Mouse (Mus musculus) liver, postnatal 0 days (tissue): ENCODE measurements around the gene Rgs14. TPM values are rescaled to one million over a fixed set of nuclear protein-coding genes. Genes with fewer than 3 reads are reported as not detected.

Experiments used
- ATAC-seq: fragments of 200-750 bp; cut with Nextera tagmentation; 2 replicates; pipeline ENCODE4 v1.8.0; 2017; ENCODE audit warnings: mild to moderate bottlenecking, moderate library complexity
- DNase-seq: peaks from one replicate; pipeline ENCODE4 v3.0.0-alpha.2; 2016
- H3K27ac ChIP-seq: fragments of 300-500 bp; sonication (generic); 2 replicates; pipeline ENCODE4 v1.5.1; 2014; ENCODE audit warnings: antibody characterized with exemption, moderate library complexity, mild to moderate bottlenecking, low read depth
- H3K27me3 ChIP-seq: fragments of 300-500 bp; sonication (generic); 2 replicates; pipeline ENCODE4 v1.6.1; 2014; ENCODE audit warnings: low read length, control low read depth, mixed read lengths; ENCODE audit not compliant: insufficient read depth
- H3K36me3 ChIP-seq: fragments of 300-500 bp; sonication (generic); replicated peaks from 2 replicates; pipeline ENCODE4 v1.6.1; 2014; ENCODE audit warnings: mild to moderate bottlenecking, control low read depth, low read length, moderate library complexity, mixed read lengths; ENCODE audit not compliant: insufficient read depth
- H3K4me1 ChIP-seq: fragments of 300-500 bp; sonication (generic); 2 replicates; pipeline ENCODE4 v1.6.1; 2014; ENCODE audit warnings: antibody characterized with exemption, mild to moderate bottlenecking, control low read depth; ENCODE audit not compliant: insufficient read depth
- H3K4me2 ChIP-seq: fragments of 300-500 bp; sonication (generic); 2 replicates; pipeline ENCODE4 v1.6.1; 2014; ENCODE audit warnings: low read depth, mild to moderate bottlenecking, low read length, moderate library complexity, mixed read lengths
- H3K4me3 ChIP-seq: fragments of 300-500 bp; sonication (generic); 2 replicates; pipeline ENCODE4 v1.5.1; 2014; ENCODE audit warnings: low read depth, low read length
- H3K9ac ChIP-seq: fragments of 300-500 bp; sonication (generic); replicated peaks from 2 replicates; pipeline ENCODE4 v1.6.1; 2014; ENCODE audit warnings: mild to moderate bottlenecking, moderate library complexity
- H3K9me3 ChIP-seq: fragments of 300-500 bp; sonication (generic); 2 replicates; pipeline ENCODE4 v1.6.1; 2016; ENCODE audit warnings: mild to moderate bottlenecking, control low read depth, low read length, mixed read lengths
- CTCF ChIP-seq: sonication (generic); IDR thresholded peaks from 2 replicates; pipeline ENCODE4 v1.5.1; 2016; ENCODE audit warnings: antibody characterized with exemption, low read depth
- EP300 ChIP-seq: IDR thresholded peaks from 2 replicates; pipeline ENCODE4 v1.6.1; 2016; ENCODE audit warnings: antibody characterized with exemption, low read depth, mild to moderate bottlenecking
- WGBS: fragments of 180-500 bp; shearing (Covaris S2); extraction: QIAGEN DNeasy Blood & Tissue Kit; methylation state at CpG from one replicate; pipeline ENCODE4 v1.1.7; 2014; ENCODE audit not compliant: insufficient replicate concordance; 5-methylcytosine and 5-hydroxymethylcytosine counted together
- polyA plus RNA-seq: library from polyadenylated mRNA; unstranded; fragments of >200 nt; fragmentation: Nextera tagmentation; extraction: Ambion mirVana; gene quantifications from 2 replicates; pipeline ENCODE4 v1.2.1, GENCODE M21; 2015

Gene Rgs14
- polyA plus RNA-seq = 2.8 and 3.1 TPM in 2 replicates

- ATAC-seq (peak; percentile 85), DNase-seq (peak; percentile 78)
- peak within 1 kb of the TSS; percentile 86 for H3K4me2 ChIP-seq
- H3K9ac ChIP-seq = peak within 1 kb of the TSS; percentile 68
- peak within 1 kb of the TSS; percentile 56 for H3K4me3 ChIP-seq
- peak within 1 kb of the TSS; percentile 78 for H3K27ac ChIP-seq
- 0 out of 2 replicates have a peak, but pooled peaks have one; percentile 3 for TF ChIP-seq CTCF
- TF ChIP-seq EP300 = no peak
- no peaks in the 10 kb centered on the region for H3K36me3 ChIP-seq
- H3K9me3 ChIP-seq = no peaks in the 10 kb centered on the region
- no peaks in the 10 kb centered on the region for H3K27me3 ChIP-seq
- 17% methylated on average over 13 of the region's 13 CpGs for WGBS
- peaks cover 48% of the 10 kb centered on the region for H3K4me1 ChIP-seq
Observed at GRCm38 (mm10) chr13:55369531-55370114, at the start of gene Rgs14. TSS of gene Rgs14 (plus strand) at chr13:55369732.

GRCm38 (mm10) chr13:55319931-55320533 lies 49.5 kb upstream of the Rgs14 start, which contains the start of gene Prelid1:
TSS of gene Prelid1 (plus strand) at chr13:55320500.
- DNase-seq (no peak), ATAC-seq (no peak)
- no peak for TF ChIP-seq EP300
- TF ChIP-seq CTCF = no peak
- H3K4me2 ChIP-seq = peak within 1 kb of the TSS; percentile 93
- peak within 1 kb of the TSS; percentile 84; the same call in 1 of the 2 replicates for H3K27ac ChIP-seq
- no peaks in the 10 kb centered on the region for H3K9me3 ChIP-seq
- WGBS = 80% methylated on average over 4 of the region's 4 CpGs
- H3K4me3 ChIP-seq = peak within 1 kb of the TSS; percentile 86
- no peaks in the 10 kb centered on the region for H3K27me3 ChIP-seq
- H3K9ac ChIP-seq = peak within 1 kb of the TSS; percentile 90
- H3K4me1 ChIP-seq = peaks cover 34% of the 10 kb centered on the region
- H3K36me3 ChIP-seq = peaks cover 38% of the 10 kb centered on the region

GRCm38 (mm10) chr13:55321434-55322129 lies 48.0 kb upstream of the Rgs14 start, which contains the start of gene Rab24:
TSS of gene Rab24 (minus strand) at chr13:55321946.
- H3K4me3 ChIP-seq = peak within 1 kb of the TSS; percentile 86
- no peaks in the 10 kb centered on the region for H3K9me3 ChIP-seq
- peaks cover 42% of the 10 kb centered on the region for H3K36me3 ChIP-seq
- peak within 1 kb of the TSS; percentile 93 for H3K4me2 ChIP-seq
- no peaks in the 10 kb centered on the region for H3K27me3 ChIP-seq
- peak within 1 kb of the TSS; percentile 84 for H3K27ac ChIP-seq
- H3K4me1 ChIP-seq = peaks cover 34% of the 10 kb centered on the region
- DNase-seq (peak; percentile 93), ATAC-seq (peak; percentile 92)
- H3K9ac ChIP-seq = peak within 1 kb of the TSS; percentile 90
- 4% methylated on average over 60 of the region's 73 CpGs for WGBS
- TF ChIP-seq EP300 = no peak
- TF ChIP-seq CTCF = peak; percentile 16

GRCm38 (mm10) chr13:55322130-55322825 lies 47.3 kb upstream of the Rgs14 start:
- no peaks in the 10 kb centered on the region for H3K27me3 ChIP-seq
- peaks cover 37% of the 10 kb centered on the region for H3K4me1 ChIP-seq
- H3K9me3 ChIP-seq = no peaks in the 10 kb centered on the region
- TF ChIP-seq CTCF = peak; percentile 68
- no peak for TF ChIP-seq EP300
- DNase-seq = peak; percentile 56
- H3K4me2 ChIP-seq = peak overlapping the region; percentile 93
- peak; percentile 57 for ATAC-seq
- peak overlapping the region; percentile 84 for H3K27ac ChIP-seq
- peaks cover 44% of the 10 kb centered on the region for H3K36me3 ChIP-seq
- peak overlapping the region; percentile 90 for H3K9ac ChIP-seq
- peak overlapping the region; percentile 86 for H3K4me3 ChIP-seq
- WGBS = under 1% methylated on average over 31 of the region's 31 CpGs

- H3K27me3 ChIP-seq = no peaks in the 10 kb centered on the region
- TF ChIP-seq CTCF = no peak
- TF ChIP-seq EP300 = no peak
- WGBS = 79% methylated on average over 11 of the region's 11 CpGs
- H3K4me1 ChIP-seq = peaks cover 50% of the 10 kb centered on the region
- no peak for ATAC-seq
- H3K4me2 ChIP-seq = 0 out of 2 replicates have a peak overlapping the region, but pooled peaks have one; percentile 5
- H3K4me3 ChIP-seq = no peak overlapping the region
- no peak overlapping the region for H3K27ac ChIP-seq
- H3K9ac ChIP-seq = no peak overlapping the region
- H3K9me3 ChIP-seq = no peaks in the 10 kb centered on the region
- DNase-seq = no peak
- peaks cover 37% of the 10 kb centered on the region for H3K36me3 ChIP-seq
Observed at GRCm38 (mm10) chr13:55325596-55325995, 43.9 kb upstream of the Rgs14 start.
